In genomic region chr12:96239642-96240041, GRCm38 (mm10) we compare ENCODE assay signal across 20 mouse cellular contexts.
DNase-seq lines count a peak whose midpoint lies in the region; ATAC-seq and TF ChIP-seq lines count a peak whose summit lies in the region.
"Had no signal": no experiment of that assay in that cellular context is flagged by ENCODE, and none has a peak within 500 bp of the region (broad histone marks: within the 10 kb centered on the region; RNA-seq: fewer than 3 reads in every experiment).

No protein-coding gene starts in this region.

- H3K4me1 ChIP-seq in lung, embryonic 14.5 days (ENCODE audit: insufficient read depth), result no peaks in the 10 kb centered on the region

- intact Hi-C loops in left cerebral cortex, adult 2 months (cut with DNase I), result no loop called here

- no peak overlapping the region for H3K27ac ChIP-seq in lung, embryonic 14.5 days (ENCODE audit: low read depth)
- no peak overlapping the region for H3K27ac ChIP-seq in left cerebral cortex, adult 2 months

- no peaks in the 10 kb centered on the region for H3K9me3 ChIP-seq in lung, embryonic 14.5 days (ENCODE audit: low read depth, low read length)

- no peak overlapping the region for H3K4me2 ChIP-seq in lung, embryonic 14.5 days

- peak; percentile 69 for DNase-seq in lung, embryonic 14.5 days
- no peak for DNase-seq in lung, postnatal 36 days
- peak; percentile 16 for DNase-seq in 416B (ENCODE audit: low read depth)
- no peak for DNase-seq in left cerebral cortex, adult 2 months (ENCODE audit: extremely low spot score in 1 of 2, low spot score in 2 of 2)
- DNase-seq: adrenal gland, adult 2 months; adrenal gland, adult 8-10 months; adrenal gland, postnatal 10 days; adrenal gland, postnatal 14 days; adrenal gland, postnatal 25 days; adrenal gland, postnatal 36 days; B cell, adult 2 months; cerebellum, adult 11 months; cerebellum, adult 11-12 months; cerebellum, adult 18-20 months; cerebellum, adult 2 months had no signal

- 16% methylated on average over 2 of the region's 2 CpGs for WGBS in lung, embryonic 14.5 days

- TF ChIP-seq CTCF in lung, embryonic 14.5 days (IDR thresholded peaks at IDR 0.05; ENCODE audit: low read depth), result no peak
- no peak for TF ChIP-seq CTCF in left cerebral cortex, adult 2 months (IDR thresholded peaks at IDR 0.05)

- no peaks in the 10 kb centered on the region for H3K36me3 ChIP-seq in lung, embryonic 14.5 days (ENCODE audit: insufficient read depth)
- H3K36me3 ChIP-seq: G1E had no signal

- peak; percentile 63; the same call in 1 of the 2 replicates for ATAC-seq in lung, embryonic 14.5 days (ENCODE audit: insufficient read depth)
- ATAC-seq: activated CD4-positive, CD25-positive, alpha-beta regulatory T cell, adult 4 months; CD4-positive, CD25-positive, alpha-beta regulatory T cell, adult 4 months; Patski had no signal

- no peaks in the 10 kb centered on the region for H3K27me3 ChIP-seq in lung, embryonic 14.5 days (ENCODE audit: insufficient read depth, low read length)
- H3K27me3 ChIP-seq: CH12.LX, Patski had no signal

- no peak overlapping the region for H3K4me3 ChIP-seq in lung, embryonic 14.5 days (ENCODE audit: low read depth, low read length)
- H3K4me3 ChIP-seq in left cerebral cortex, adult 2 months, result no peak overlapping the region

- H3K9ac ChIP-seq in lung, embryonic 14.5 days, result no peak overlapping the region

Comparison
In these comparisons a context has a peak if more than half of its experiments do, and no peak if none do; other contexts are left out.
1. DNase-seq: peak in lung, embryonic 14.5 days (single experiment) and 416B (single experiment); none in lung, postnatal 36 days (single experiment) and left cerebral cortex, adult 2 months (0 of 2).